Comparison of ENCODE assay signal across 22 mouse cellular contexts in the genomic region with DNA sequence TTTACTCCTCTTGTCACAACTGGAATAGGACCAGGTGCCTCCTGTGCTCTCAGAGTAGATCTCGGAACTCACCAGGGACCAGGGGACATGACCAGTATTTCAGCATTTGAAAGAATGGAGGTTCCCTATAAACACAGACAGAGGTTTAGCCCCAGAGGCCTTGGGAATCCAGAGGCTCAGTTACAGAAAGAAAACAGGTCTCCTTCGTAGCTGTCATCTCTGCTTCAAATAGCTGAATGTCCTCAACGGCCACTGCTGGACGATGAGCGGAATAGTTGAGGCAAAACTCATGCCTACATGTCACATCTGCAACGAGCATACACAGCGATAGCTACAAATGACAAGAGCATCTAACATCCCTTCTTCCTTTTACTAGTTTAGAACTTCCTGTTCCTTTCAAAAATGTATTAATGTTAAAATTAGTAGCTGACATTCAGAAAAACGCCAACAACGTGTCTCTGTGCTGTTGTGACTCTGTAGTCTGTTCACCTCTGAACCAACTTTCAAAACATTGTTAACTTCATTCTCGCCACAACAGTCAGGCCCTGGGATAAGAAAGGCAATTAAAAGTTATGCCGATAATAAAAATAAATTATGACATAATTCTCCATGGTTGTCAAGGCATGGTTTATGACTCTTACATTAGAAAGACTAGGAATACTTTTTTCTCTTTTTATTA.
A peak's percentile ranks its signal among the peaks of the same experiment; 100 is the strongest.
DNase-seq lines count a peak whose midpoint lies in the region; ATAC-seq and TF ChIP-seq lines count a peak whose summit lies in the region.
"Had no signal": no experiment of that assay in that cellular context is flagged by ENCODE, and none has a peak within 500 bp of the region (broad histone marks: within the 10 kb centered on the region; RNA-seq: fewer than 3 reads in every experiment).

No protein-coding gene starts in this region.

- TF ChIP-seq POLR2A in testis, adult 2 months (IDR thresholded peaks at IDR 0.05; ENCODE audit: control insufficient read depth, low read depth, low read length) = no peak

- 0 out of 2 replicates have a peak, but pooled peaks have one; percentile 54 for ATAC-seq in kidney, embryonic 16.5 days (ENCODE audit: low FRiP score, low TSS enrichment)
- no peak for ATAC-seq in kidney, embryonic 14.5 days (ENCODE audit: low FRiP score, low TSS enrichment)
- ATAC-seq in intestine, postnatal 0 days = peak; percentile 50
- no peak for ATAC-seq in granulocyte monocyte progenitor cell, adult 5-6 weeks (replicated peaks; ENCODE audit: poor library complexity, severe bottlenecking)
- ATAC-seq: forebrain, embryonic 14.5 days had no signal

- H3K4me3 ChIP-seq in kidney, embryonic 16.5 days (ENCODE audit: low read length) = no peak overlapping the region
- no peak overlapping the region for H3K4me3 ChIP-seq in kidney, embryonic 14.5 days (ENCODE audit: low read length)
- H3K4me3 ChIP-seq in testis, adult 2 months (ENCODE audit: control insufficient read depth, low read depth, low read length) = no peak overlapping the region
- H3K4me3 ChIP-seq in intestine, postnatal 0 days (ENCODE audit: low read depth, low read length) = no peak overlapping the region
- H3K4me3 ChIP-seq: embryonic facial prominence, embryonic 15.5 days; erythroblast, embryonic 14.5 days; forebrain, embryonic 10.5 days; gastrocnemius, adult 2 months; heart, embryonic 10.5 days; hindbrain, embryonic 13.5 days had no signal

- H3K27me3 ChIP-seq in kidney, embryonic 16.5 days (ENCODE audit: insufficient read depth, low read length) = no peaks in the 10 kb centered on the region
- no peaks in the 10 kb centered on the region for H3K27me3 ChIP-seq in kidney, embryonic 14.5 days (ENCODE audit: control insufficient read depth, insufficient read depth, low read length)
- no peaks in the 10 kb centered on the region for H3K27me3 ChIP-seq in testis, adult 2 months (ENCODE audit: control insufficient read depth, insufficient read depth, low read length)
- H3K27me3 ChIP-seq in intestine, postnatal 0 days (replicated peaks; ENCODE audit: control insufficient read depth, insufficient read depth, low read length) = no peaks in the 10 kb centered on the region
- H3K27me3 ChIP-seq: embryonic facial prominence, embryonic 15.5 days; hindbrain, embryonic 13.5 days had no signal

- no peak for TF ChIP-seq CTCF in testis, adult 2 months (IDR thresholded peaks at IDR 0.05; ENCODE audit: control insufficient read depth, insufficient read depth, insufficient replicate concordance, low read depth, low read length)
- TF ChIP-seq CTCF in intestine, postnatal 0 days (IDR thresholded peaks at IDR 0.05; ENCODE audit: low read depth) = no peak

- H3K4me2 ChIP-seq in kidney, embryonic 16.5 days (replicated peaks; ENCODE audit: low read depth, low read length) = no peak overlapping the region
- no peak overlapping the region for H3K4me2 ChIP-seq in kidney, embryonic 14.5 days (replicated peaks; ENCODE audit: low read depth, low read length)
- peak overlapping the region; percentile 25 for H3K4me2 ChIP-seq in intestine, postnatal 0 days (replicated peaks; ENCODE audit: low read depth)
- H3K4me2 ChIP-seq: embryonic facial prominence, embryonic 15.5 days; hindbrain, embryonic 13.5 days had no signal

- no peak for DNase-seq in testis, postnatal 10 days (ENCODE audit: low spot score)
- DNase-seq in neural tube, embryonic 10.5 days (ENCODE audit: extremely low spot score, low spot score) = no peak
- DNase-seq: adrenal gland, postnatal 10 days; cerebellum, adult 11 months; cerebellum, adult 8-10 months; cerebellum, postnatal 14 days; embryo, embryonic 11 days; gastrocnemius, adult 2 months; gastrocnemius, postnatal 25 days; heart, adult 18-20 months; heart, postnatal 10 days had no signal

- 52% methylated on average over 11 of the region's 11 CpGs for WGBS in kidney, embryonic 16.5 days
- WGBS in kidney, embryonic 14.5 days = 56% methylated on average over 11 of the region's 11 CpGs
- 59% methylated on average over 11 of the region's 11 CpGs for WGBS in intestine, postnatal 0 days

- peak overlapping the region; percentile 41; the same call in 1 of the 2 replicates for H3K27ac ChIP-seq in kidney, embryonic 16.5 days (ENCODE audit: low read length)
- H3K27ac ChIP-seq in kidney, embryonic 14.5 days (ENCODE audit: low read depth, low read length) = no peak overlapping the region
- H3K27ac ChIP-seq in testis, adult 2 months (ENCODE audit: control insufficient read depth, insufficient read depth, low read depth, low read length) = peak overlapping the region; percentile 49
- H3K27ac ChIP-seq in intestine, postnatal 0 days (ENCODE audit: low read depth, low read length) = peak overlapping the region; percentile 31
- H3K27ac ChIP-seq: embryonic facial prominence, embryonic 15.5 days; forebrain, embryonic 10.5 days; gastrocnemius, adult 2 months; heart, embryonic 10.5 days; hindbrain, embryonic 13.5 days had no signal

- no peaks in the 10 kb centered on the region for H3K36me3 ChIP-seq in kidney, embryonic 16.5 days (ENCODE audit: insufficient read depth, low read length)
- H3K36me3 ChIP-seq in kidney, embryonic 14.5 days (ENCODE audit: control insufficient read depth, insufficient read depth, low read length) = no peaks in the 10 kb centered on the region
- H3K36me3 ChIP-seq in testis, adult 2 months (ENCODE audit: control insufficient read depth, insufficient read depth, low read length) = no peaks in the 10 kb centered on the region
- no peaks in the 10 kb centered on the region; the same call in 1 of the 2 replicates for H3K36me3 ChIP-seq in intestine, postnatal 0 days (ENCODE audit: control insufficient read depth, insufficient read depth)
- H3K36me3 ChIP-seq: embryonic facial prominence, embryonic 15.5 days; forebrain, embryonic 10.5 days; heart, embryonic 10.5 days; hindbrain, embryonic 13.5 days had no signal

- H3K9ac ChIP-seq in kidney, embryonic 16.5 days (replicated peaks; ENCODE audit: low read length) = no peak overlapping the region
- H3K9ac ChIP-seq in kidney, embryonic 14.5 days (ENCODE audit: low read depth, low read length) = no peak overlapping the region
- no peak overlapping the region for H3K9ac ChIP-seq in intestine, postnatal 0 days (ENCODE audit: low read depth, low read length)
- H3K9ac ChIP-seq: embryonic facial prominence, embryonic 15.5 days; hindbrain, embryonic 13.5 days had no signal

- H3K4me1 ChIP-seq in kidney, embryonic 16.5 days (ENCODE audit: insufficient read depth, low read length) = peaks cover 3% of the 10 kb centered on the region; the same call in 1 of the 2 replicates
- no peaks in the 10 kb centered on the region for H3K4me1 ChIP-seq in kidney, embryonic 14.5 days (ENCODE audit: control insufficient read depth, insufficient read depth, low read length)
- H3K4me1 ChIP-seq in testis, adult 2 months (ENCODE audit: control insufficient read depth, insufficient read depth, low read length) = peaks cover 3% of the 10 kb centered on the region; the same call in 1 of the 2 replicates
- H3K4me1 ChIP-seq in intestine, postnatal 0 days (replicated peaks; ENCODE audit: control insufficient read depth, insufficient read depth, low read length) = no peaks in the 10 kb centered on the region; the same call in 1 of the 2 replicates
- H3K4me1 ChIP-seq: embryonic facial prominence, embryonic 15.5 days; forebrain, embryonic 10.5 days; heart, embryonic 10.5 days; hindbrain, embryonic 13.5 days had no signal

- no peaks in the 10 kb centered on the region; the same call in 1 of the 2 replicates for H3K9me3 ChIP-seq in kidney, embryonic 16.5 days (ENCODE audit: low read length)
- no peaks in the 10 kb centered on the region for H3K9me3 ChIP-seq in kidney, embryonic 14.5 days (ENCODE audit: control insufficient read depth, low read length)
- H3K9me3 ChIP-seq in intestine, postnatal 0 days (ENCODE audit: control insufficient read depth) = no peaks in the 10 kb centered on the region
- H3K9me3 ChIP-seq: embryonic facial prominence, embryonic 15.5 days; forebrain, embryonic 10.5 days; heart, embryonic 10.5 days; hindbrain, embryonic 13.5 days had no signal

Comparison
In these comparisons a context has a peak if more than half of its experiments do, and no peak if none do; other contexts are left out.
1. ATAC-seq: peak in kidney, embryonic 16.5 days (single experiment) and intestine, postnatal 0 days (single experiment); none in kidney, embryonic 14.5 days (single experiment) and granulocyte monocyte progenitor cell, adult 5-6 weeks (single experiment).